Mouse (Mus musculus): Measurements from ENCODE around the gene Cbx5. TPM values are rescaled to one million over a fixed set of nuclear protein-coding genes. Genes with fewer than 3 reads are reported as not detected.
A peak's percentile ranks its signal among the peaks of the same experiment; 100 is the strongest.

Gene Cbx5
- total RNA-seq, 2 experiments from 2014 or later: 219 to 230 TPM

DNA sequence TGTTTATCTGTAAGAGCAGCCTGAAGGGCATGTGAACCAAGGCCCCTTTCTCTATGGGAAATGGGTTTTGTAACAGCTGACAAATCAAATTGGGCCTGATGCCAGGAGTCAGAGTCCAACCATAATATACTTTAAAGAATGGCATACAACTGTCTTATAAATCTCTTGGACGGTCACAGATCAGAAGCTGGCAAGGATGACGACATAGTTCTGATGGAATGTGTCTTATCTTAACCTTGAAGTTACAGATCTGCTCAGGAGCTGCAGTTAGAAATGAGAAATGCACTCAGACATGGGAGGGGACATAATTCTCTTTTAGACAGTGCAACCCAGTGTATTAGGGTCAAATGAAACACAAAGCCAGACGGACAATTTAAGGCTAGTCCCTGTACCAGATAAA lies 18.8 kb downstream of the Cbx5 start:
- intact Hi-C loops (cut with DNase I): no loop called here
- DNase-seq: no peak

GRCm38 (mm10) chr15:103216052-103216451 lies 23.6 kb downstream of the Cbx5 start:
- intact Hi-C loops (cut with DNase I): no loop called here
- DNase-seq: no peak

DNA sequence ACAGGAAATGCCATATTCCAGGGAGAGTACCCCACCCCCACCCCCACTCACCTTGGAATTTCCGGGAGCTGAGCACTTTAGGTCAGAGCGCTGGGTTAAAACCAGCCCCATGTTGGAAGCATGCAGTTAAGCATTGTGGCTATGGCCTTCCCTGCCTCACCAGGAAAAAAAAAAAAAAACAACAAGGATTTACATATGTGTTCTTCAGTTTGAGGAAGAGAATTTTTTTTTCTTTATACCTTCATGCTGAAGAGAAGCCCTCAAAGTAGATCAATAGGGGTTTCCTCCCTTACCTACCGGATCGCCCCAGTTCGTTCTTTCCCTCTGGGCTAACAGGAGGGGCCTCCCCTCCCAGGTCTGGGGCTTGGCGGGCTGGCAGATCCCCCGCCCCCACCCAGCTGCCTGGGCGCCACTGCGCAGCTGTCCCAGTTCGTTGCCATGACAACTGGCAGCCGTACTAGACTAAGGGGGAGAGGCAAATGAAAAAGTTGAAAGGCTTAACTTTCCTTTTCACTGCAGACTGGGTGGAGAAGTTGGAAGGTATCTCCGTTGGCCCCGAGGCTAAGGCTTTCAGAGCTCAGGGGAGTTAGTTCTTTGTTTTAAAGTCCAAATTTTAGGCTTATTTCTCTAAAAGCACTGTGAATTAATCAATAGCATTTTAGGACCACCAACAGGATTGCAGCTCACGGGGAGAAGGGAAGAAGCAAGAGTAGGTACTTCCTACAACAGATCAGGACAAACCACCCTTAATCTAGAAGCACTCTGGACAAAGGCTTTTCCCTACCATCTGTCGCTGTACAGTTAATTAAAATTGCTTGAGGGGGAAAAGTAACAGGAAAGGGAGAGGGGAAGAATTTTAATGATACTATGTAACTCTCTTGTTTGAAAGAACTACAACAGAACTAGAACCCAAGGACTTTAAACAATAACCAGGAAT lies 24.4 kb downstream of the Cbx5 start:
- intact Hi-C loops (cut with DNase I): no loop called here

DNA sequence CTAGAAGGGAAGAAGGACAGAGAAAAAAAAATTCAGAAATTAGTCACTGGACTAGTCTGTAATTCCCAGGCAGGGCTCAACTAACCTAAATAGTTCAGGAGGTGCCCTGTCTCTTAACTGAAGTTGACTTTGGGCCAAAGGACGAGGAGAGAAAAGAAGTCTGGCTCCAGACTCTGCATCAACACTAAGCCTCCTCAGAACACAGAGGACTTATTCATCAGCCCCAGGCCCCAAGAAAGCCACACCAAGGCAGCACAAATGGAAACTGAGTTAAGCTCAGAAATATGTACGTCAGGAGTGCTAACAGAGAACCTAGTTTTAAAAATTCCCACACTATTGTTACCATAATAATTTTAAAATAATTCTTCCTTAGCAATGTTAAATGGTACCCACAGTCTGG lies 25.5 kb downstream of the Cbx5 start:
- no peak for DNase-seq

More for the DNA sequence above, 24.4 kb downstream of the Cbx5 start:
- DNase-seq: peak; percentile 93

DNA sequence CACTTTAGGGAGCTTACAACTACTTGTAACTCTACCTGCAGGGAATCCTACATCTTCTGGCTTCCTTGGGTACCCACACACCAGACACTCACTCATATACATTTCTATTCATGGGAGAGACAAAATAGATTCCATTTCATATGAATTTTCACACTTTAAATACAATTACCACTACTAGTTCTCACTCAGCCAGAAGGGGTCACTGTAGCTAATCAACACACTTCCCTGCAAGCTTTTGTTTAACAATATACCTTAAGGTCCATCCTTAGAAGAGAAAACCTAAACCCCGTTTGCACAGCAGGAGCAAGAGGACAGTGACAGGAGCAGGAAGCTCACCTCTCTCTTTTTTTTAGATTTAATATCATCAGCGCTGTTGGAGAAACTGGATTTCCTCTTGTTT lies 34.5 kb downstream of the Cbx5 start:
- DNase-seq: no peak
- intact Hi-C loops (cut with DNase I): loop anchor here (5.0 kb wide), 1 partner anchor 37 kb away; the partner anchor contains the start of gene Hnrnpa1

More for the DNA sequence above, 25.5 kb downstream of the Cbx5 start:
- intact Hi-C loops (cut with DNase I): no loop called here

GRCm38 (mm10) chr15:103202088-103202793 lies 37.4 kb downstream of the Cbx5 start:
- DNase-seq: no peak
- intact Hi-C loops (cut with DNase I): no loop called here

DNA sequence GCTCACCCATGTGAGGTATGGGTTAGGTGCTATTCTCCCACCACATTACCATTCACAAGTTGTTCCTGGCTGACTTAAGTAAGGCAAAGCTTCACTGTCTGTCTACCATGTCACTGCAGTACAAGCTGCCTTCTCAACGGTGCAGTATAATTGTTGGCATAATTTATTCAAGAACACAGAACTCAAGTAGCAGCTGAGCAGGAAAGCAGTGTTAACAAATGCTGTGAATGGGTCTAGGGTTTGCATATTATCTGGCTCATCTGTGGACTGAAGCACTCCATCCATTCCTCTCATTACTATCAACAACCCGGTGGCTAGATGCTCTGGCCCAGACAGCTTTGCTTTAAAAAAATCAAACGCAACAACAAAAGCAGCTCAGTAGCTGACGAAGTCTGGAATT lies 41.8 kb downstream of the Cbx5 start:
- intact Hi-C loops (cut with DNase I): loop anchor here (5.0 kb wide), 1 partner anchor 110 kb away; no protein-coding TSS in a partner anchor
- DNase-seq: no peak

DNA sequence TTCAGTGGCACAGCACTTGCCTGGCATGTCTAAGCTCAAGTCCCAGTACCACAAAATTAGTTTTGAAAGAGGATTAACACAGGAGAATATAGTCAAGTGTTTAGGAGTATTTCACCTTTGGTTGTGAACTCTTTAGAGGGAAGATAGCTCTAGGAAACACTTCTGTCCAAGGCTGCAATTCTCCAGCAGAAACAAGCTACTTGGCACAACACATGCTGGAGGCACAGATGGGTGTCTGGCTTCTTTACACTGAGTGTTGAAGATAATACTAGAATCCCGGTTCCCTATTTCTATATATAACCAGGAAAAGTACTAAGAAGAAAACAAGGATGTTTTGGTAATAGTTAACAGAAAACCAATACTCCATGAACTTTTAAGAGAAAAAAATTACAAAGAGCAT lies 42.8 kb downstream of the Cbx5 start:
- intact Hi-C loops (cut with DNase I): loop anchor here (5.0 kb wide), 1 partner anchor 110 kb away; no protein-coding TSS in a partner anchor
- no peak for DNase-seq

DNA sequence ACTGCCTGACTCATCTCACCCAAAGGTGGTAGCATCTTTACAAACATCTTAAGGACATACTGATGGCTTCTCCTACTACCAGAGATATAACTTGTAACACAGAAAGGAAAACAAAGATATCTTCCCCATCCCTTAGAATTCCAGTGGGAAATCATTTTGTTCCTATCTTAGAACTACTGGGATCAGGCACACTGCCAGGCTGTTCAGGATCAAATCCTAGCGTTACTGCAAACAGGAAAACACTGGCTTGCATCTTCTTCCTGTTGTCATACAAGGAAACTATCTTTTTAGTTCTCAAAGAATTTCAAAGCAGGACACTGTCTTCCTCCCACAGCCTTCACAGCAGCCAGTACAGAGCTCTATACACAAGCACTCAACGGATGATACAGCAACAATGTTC lies 46.0 kb downstream of the Cbx5 start:
- no peak for DNase-seq
- intact Hi-C loops (cut with DNase I): no loop called here

GRCm38 (mm10) chr15:103190531-103191462 lies 48.8 kb downstream of the Cbx5 start:
- peak; percentile 65 for DNase-seq
- intact Hi-C loops (cut with DNase I): no loop called here

DNA sequence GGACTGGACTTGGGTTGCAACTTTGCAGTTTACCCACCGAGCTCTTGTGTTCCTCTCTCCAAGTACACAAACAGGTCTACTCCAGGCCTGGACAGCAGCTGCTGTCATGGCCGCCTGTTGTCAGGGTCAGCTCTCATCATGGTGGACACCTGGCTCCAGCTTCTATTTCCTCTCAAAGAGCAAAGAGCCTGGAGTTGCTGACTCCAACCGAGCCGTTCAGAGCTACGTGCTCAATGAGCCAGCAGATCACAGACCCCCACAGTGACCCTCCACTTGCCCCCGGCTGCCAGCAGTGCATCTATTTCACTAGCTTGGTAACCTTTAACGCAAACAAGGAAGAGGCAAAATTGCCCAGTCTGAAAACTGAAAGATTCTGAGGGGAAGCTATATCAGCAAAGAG lies 49.5 kb downstream of the Cbx5 start:
- DNase-seq: no peak
- intact Hi-C loops (cut with DNase I): no loop called here

- intact Hi-C loops (cut with DNase I): no loop called here
- DNase-seq: no peak
These were observed 51.8 kb downstream of the Cbx5 start for GRCm38 (mm10) chr15:103187803-103188202.

DNA sequence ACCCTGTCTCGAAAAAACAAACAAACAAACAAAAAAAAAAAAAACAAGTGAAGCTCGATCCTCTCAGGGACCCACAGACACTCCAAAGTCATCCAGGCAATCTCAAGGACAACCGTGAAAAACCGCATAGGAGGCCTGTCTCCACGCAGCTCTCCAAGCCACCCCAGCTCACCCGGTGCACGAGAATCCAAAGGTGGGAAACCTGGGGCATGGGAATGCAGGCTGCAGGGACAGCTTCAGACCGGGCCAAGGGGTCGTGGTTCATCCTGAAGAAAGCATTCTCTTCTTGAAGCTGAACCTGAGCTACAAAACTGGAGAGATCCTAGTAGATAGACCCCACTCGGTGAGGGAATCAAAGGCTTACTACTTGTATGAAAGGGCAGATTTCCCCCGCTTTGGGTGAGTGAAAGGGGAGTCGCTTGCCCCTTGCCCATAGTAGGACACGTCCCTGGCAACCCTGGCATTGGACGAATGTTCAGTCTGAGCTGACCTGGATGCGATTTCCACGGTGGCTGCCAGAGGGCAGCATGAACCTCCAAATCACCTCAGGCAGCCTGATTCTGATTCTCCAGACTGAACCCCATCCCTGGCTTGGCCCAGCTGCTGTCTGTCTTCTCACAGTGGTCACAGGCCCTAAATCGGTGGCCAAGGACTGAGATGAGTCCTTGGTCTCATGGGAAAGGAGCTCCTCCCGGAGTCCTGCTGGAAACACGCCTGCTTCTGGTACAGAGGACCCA lies 54.0 kb downstream of the Cbx5 start:
- peak; percentile 70 for DNase-seq
- intact Hi-C loops (cut with DNase I): no loop called here

DNA sequence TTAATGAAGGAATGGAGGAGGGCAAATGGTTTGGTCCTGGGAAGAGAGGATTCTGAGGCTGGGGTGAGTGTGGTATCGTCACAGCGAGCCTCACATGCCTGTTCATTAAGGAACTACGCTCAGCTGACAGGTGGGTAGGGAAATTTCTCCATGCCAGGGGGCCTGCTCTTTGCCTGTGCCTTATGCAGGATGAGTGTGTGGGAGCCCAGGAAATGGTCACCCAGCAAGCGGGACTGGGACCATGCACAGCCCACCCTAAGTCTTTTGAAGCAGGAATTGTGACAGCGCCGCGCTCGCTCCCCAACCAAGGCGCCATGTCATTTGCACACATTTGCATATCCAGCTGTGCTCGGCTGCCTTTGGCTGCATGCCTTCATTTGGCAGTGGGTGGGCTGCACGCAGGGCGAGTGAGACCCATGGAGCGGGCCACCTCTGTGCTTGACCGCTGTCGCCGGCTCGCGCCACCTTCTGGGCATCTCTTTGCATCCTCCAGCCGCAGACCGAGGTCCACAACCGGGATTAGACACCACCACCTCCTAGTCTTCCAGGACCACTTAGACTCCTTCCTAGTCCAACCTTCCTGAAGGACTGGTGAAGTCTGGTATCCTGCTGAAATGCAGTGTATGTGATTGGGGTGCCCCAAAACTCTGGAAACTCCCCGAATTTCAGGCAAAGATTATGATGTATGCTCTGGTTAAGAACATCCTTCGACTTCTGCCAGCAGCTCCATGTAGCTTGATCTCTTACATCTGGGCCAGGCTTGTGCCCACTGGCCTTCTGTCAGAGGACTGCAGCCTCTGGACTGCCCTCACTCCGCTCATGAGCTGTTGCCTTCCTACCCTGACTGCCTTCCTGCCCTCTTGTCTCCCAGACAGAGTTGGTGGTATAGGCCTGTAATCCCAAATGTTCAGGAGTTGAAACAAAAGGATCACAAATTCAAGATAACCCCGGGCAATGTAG lies 55.7 kb downstream of the Cbx5 start:
- intact Hi-C loops (cut with DNase I): loop anchor here (5.0 kb wide), 1 partner anchor 123 kb away; no protein-coding TSS in a partner anchor
- peak; percentile 43 for DNase-seq

- intact Hi-C loops (cut with DNase I): loop anchor here (5.0 kb wide), 1 partner anchor 124 kb away; no protein-coding TSS in a partner anchor
- DNase-seq: peak; percentile 60
These were observed 56.5 kb downstream of the Cbx5 start for GRCm38 (mm10) chr15:103183135-103183534.

GRCm38 (mm10) chr15:103182166-103182790 lies 57.3 kb downstream of the Cbx5 start:
- intact Hi-C loops (cut with DNase I): loop anchor here (5.0 kb wide), 1 partner anchor 125 kb away; no protein-coding TSS in a partner anchor
- peak; percentile 88 for DNase-seq

GRCm38 (mm10) chr15:103180406-103180805 lies 59.2 kb downstream of the Cbx5 start:
- intact Hi-C loops (cut with DNase I): loop anchor here (5.0 kb wide), 1 partner anchor 127 kb away; no protein-coding TSS in a partner anchor
- DNase-seq: no peak

DNA sequence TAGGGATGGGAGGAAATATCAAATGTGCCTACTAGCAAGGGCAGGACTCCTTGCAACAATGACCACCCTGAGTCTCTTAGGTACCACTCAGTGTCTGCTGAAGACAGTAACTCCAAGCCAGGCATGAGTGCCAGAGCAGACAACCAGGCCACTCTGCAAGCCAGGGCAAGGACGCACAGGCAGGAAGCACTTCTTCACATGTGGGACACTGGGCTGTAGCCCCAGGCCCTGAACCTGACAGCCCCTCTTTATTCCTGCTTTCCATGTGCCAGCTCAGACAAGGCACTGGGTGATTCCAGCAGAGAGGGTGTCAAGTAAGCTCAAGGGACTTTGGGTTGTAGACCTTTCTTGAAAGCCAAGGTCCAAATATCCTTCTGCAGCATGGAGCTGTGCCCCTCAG lies 60.8 kb downstream of the Cbx5 start:
- no peak for DNase-seq
- intact Hi-C loops (cut with DNase I): loop anchor here (5.0 to 10.0 kb wide), 3 partner anchors 194 to 481 kb away; no protein-coding TSS in a partner anchor

All from left cerebral cortex, postnatal 4 days (tissue).